Mouse (Mus musculus) thymus, adult 2 months (tissue): ENCODE measurements around the gene Homer3.

Source experiments
- CTCF ChIP-seq: fragments of 200-500 bp; IDR thresholded peaks from 2 replicates; pipeline ENCODE4 v1.5.1; 2012; ENCODE audit warnings: mild to moderate bottlenecking, control low read depth, low read length, moderate library complexity, borderline replicate concordance; ENCODE audit not compliant: control insufficient read depth, poor library complexity, insufficient read depth; ENCODE audit errors: extremely low read depth
- POLR2A ChIP-seq: fragments of 200-500 bp; IDR thresholded peaks from 2 replicates; pipeline ENCODE4 v1.6.1; 2012; ENCODE audit warnings: mild to moderate bottlenecking, low read length, control low read depth, moderate library complexity; ENCODE audit not compliant: control insufficient read depth, poor library complexity, insufficient read depth; ENCODE audit errors: extremely low read depth

GRCm38 (mm10) chr8:70315624-70316510 lies 33.2 kb downstream of the Homer3 start, which contains the start of gene Cers1:
- TF ChIP-seq POLR2A (no peak), CTCF (no peak)
